Mouse (Mus musculus) ES-Bruce4 (cell line): ENCODE data around the gene Sall4. TPM values are rescaled to one million over a fixed set of nuclear protein-coding genes. Genes with fewer than 3 reads are reported as not detected.

Experiments used
- H3K27ac ChIP-seq: 2 replicates; pipeline ENCODE4 v1.5.1; 2012; ENCODE audit warnings: low read length, inconsistent platforms; ENCODE audit not compliant: insufficient read depth
- H3K27me3 ChIP-seq: 2 replicates; pipeline ENCODE4 v1.6.1; 2012; ENCODE audit warnings: mild to moderate bottlenecking, low read length, inconsistent platforms; ENCODE audit not compliant: control insufficient read depth, poor library complexity, insufficient read depth, severe bottlenecking
- H3K36me3 ChIP-seq: 2 replicates; pipeline ENCODE4 v1.6.1; 2012; ENCODE audit warnings: inconsistent platforms, mild to moderate bottlenecking, low read length, moderate library complexity; ENCODE audit not compliant: control insufficient read depth, poor library complexity, insufficient read depth, severe bottlenecking
- H3K4me1 ChIP-seq: one replicate; pipeline ENCODE4 v1.8.1; 2011; ENCODE audit warnings: low read length; ENCODE audit not compliant: control insufficient read depth, insufficient read depth
- H3K4me3 ChIP-seq: 2 replicates; pipeline ENCODE4 v1.5.1; 2011; ENCODE audit warnings: low read depth, mild to moderate bottlenecking, low read length
- H3K9ac ChIP-seq: 2 replicates; pipeline ENCODE4 v1.6.1; 2012; ENCODE audit warnings: low read depth, mild to moderate bottlenecking, inconsistent platforms; ENCODE audit not compliant: poor library complexity, severe bottlenecking
- H3K9me3 ChIP-seq: replicated peaks from 2 replicates; pipeline ENCODE4 v1.6.1; 2012; ENCODE audit warnings: mild to moderate bottlenecking, low read length, inconsistent platforms; ENCODE audit not compliant: control insufficient read depth, poor library complexity, insufficient read depth, severe bottlenecking
- CTCF ChIP-seq: IDR thresholded peaks from one replicate; pipeline ENCODE4 v1.8.1; 2011; ENCODE audit warnings: low read depth, low read length
- EP300 ChIP-seq: IDR thresholded peaks from 2 replicates; pipeline ENCODE4 v1.6.1; 2011; ENCODE audit warnings: low read depth, low read length; ENCODE audit not compliant: insufficient read depth
- POLR2A ChIP-seq: IDR thresholded peaks from one replicate; pipeline ENCODE4 v1.8.1; 2011; ENCODE audit warnings: low read length; ENCODE audit not compliant: insufficient read depth
- polyA plus RNA-seq: library from polyadenylated mRNA; stranded (reverse); fragments of >200 nt; gene quantifications from 2 replicates; pipeline ENCODE4 v1.2.4, GENCODE M21; 2011; ENCODE audit warnings: low read depth; ENCODE audit not compliant: missing spikeins, insufficient read depth, insufficient read length

The Sall4 gene
- polyA plus RNA-seq, 1 experiment = 245 TPM

DNA sequence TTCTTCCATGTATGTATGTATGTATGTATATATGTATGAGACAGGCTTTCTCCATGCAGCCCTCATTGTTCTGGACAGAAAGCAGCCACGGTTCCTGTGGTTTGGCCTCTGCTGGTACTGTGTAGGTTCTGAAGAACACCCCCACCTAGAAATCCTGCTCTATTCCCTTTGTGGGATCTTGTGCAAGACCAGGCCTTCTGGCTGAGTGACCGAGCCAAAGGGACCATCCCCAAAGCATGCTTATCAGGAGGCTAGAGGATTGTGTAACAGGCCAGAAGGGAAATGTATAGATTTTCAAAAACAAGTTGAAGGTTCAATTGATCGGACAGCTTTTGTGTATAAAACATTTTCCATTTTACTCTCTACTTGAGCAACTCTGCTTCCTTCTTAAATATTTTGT, 8.5 kb upstream of the Sall4 start:
- H3K4me1 ChIP-seq = peaks cover 3% of the 10 kb centered on the region
- TF ChIP-seq EP300 = no peak
- no peak for TF ChIP-seq CTCF
- TF ChIP-seq POLR2A = no peak
- peak overlapping the region; percentile 51 for H3K27ac ChIP-seq
- no peak overlapping the region for H3K4me3 ChIP-seq
- no peaks in the 10 kb centered on the region for H3K9me3 ChIP-seq
- no peaks in the 10 kb centered on the region for H3K36me3 ChIP-seq
- no peaks in the 10 kb centered on the region for H3K27me3 ChIP-seq
- no peak overlapping the region for H3K9ac ChIP-seq

DNA sequence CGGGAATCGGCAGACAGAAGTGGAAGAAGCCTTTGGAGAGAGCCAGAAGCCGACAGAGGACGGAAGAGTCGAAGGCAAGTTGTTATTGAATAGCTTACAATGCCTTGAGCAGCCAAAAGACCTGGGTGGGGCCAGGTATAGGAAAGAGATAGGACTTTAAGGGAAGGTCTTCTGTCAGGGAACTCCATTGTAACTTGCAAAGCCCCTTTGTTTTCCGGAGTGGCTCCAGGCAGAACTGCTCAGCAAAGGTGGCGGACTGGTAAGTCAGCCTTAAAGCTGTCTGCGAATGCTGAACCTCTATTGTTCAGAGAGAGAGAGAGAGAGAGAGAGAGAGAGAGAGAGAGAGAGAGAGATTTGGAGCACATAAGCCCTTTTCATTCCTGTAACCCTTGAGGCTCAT, 1.5 kb upstream of the Sall4 start:
- TF ChIP-seq EP300 (peak; percentile 89), POLR2A (no peak), CTCF (no peak)
- Histone ChIP-seq H3K36me3 (no peaks in the 10 kb centered on the region), H3K27ac (peak overlapping the region; percentile 97), H3K4me1 (peaks cover 8% of the 10 kb centered on the region), H3K4me3 (peak overlapping the region; percentile 29), H3K27me3 (no peaks in the 10 kb centered on the region), H3K9me3 (no peaks in the 10 kb centered on the region), H3K9ac (0 out of 2 replicates have a peak overlapping the region, but pooled peaks have one; percentile 11)

DNA sequence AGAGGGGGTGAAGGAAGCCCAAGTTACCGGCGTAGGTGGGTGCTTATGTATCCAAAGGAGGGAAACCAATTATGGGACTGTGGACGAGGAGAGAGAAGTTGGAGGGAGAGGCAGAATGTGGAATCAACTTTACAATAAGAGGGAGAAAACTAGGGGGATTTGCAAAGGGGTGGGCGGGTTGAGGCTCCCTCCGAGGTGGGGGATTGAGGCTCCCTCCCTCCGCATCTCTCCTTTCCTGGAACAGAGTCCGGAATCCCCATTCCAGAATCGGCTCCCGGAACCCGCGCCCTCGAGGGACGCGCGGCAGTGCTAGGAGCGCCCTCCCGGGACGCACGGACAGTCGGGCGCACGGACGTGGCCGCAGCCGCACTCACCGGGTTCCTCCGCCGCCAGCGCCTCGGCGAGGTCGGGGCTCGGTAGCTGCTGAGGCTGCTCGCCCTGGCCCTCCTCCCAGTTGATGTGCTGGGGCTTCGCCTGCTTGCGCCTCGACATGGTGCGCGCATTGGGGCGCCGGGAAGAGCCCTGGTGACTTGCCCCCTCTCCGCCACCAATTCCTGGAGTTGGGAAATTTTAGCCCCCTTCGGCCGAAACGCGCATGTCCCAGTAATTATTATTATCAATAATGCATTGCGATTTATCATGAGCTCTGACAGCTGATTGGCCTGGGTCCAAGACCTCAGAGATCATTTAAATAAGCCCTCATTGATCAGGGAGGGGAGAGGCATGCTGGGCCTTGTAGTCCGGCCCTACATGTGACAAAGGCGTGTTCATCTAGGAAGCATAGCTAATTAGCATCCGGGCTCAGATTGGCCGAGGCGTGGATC, 993 bp downstream of the Sall4 start:
- Histone ChIP-seq H3K27ac (peak overlapping the region; percentile 95), H3K36me3 (0 out of 2 replicates have a peak, but pooled peaks cover 2% of the 10 kb centered on the region), H3K9me3 (no peaks in the 10 kb centered on the region), H3K4me1 (peaks cover 6% of the 10 kb centered on the region), H3K9ac (peak overlapping the region; percentile 99), H3K27me3 (no peaks in the 10 kb centered on the region), H3K4me3 (peak overlapping the region; percentile 90)
- TF ChIP-seq CTCF (no peak), EP300 (no peak), POLR2A (no peak)

DNA sequence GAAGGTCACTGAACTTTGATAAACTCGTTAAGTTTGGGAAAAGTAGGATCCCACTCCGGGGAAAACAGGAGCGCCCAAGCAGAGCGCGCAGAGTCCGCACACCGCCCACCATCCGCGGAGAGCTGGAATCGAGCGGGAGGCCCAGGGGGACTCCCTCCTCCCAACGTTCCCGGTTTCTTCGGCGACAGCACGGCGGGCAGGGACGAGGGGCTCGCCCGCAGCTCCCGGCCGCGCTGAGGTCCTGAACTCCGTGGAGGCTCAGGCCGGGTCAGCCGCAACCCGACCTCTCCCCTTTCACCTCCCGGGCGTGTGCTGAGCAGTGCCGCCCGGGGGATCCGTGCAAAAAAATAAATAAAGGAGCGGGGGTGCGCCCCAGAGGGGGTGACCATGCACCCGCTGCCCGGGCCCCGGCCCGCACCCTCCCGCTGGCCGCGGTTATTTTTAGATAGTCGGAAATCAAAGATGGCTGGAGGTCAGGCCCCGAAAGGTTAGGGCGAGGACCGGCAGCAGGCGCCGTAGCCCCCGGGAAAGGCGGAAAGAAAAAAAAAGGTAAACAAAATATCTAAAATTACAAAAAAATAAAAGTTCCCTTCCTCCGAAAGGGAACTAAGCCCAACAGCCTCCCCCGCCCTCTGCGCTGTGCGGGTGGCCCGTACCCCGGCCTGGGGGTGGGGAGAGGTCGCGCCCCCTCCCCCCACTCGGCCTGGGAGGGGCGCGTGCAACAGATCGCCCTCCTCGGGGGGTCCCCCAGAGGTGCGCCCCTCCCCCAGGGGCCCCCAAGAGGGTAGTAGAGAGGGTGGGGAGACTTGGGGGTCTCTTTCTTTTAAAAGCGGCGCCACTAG, 1.8 kb downstream of the Sall4 start:
- Histone ChIP-seq H3K27me3 (no peaks in the 10 kb centered on the region), H3K9ac (peak overlapping the region; percentile 99), H3K9me3 (no peaks in the 10 kb centered on the region), H3K27ac (peak overlapping the region; percentile 95), H3K4me1 (peaks cover 6% of the 10 kb centered on the region), H3K36me3 (0 out of 2 replicates have a peak, but pooled peaks cover 2% of the 10 kb centered on the region), H3K4me3 (peak overlapping the region; percentile 90)
- TF ChIP-seq POLR2A (no peak), CTCF (no peak), EP300 (peak; percentile 80)

DNA sequence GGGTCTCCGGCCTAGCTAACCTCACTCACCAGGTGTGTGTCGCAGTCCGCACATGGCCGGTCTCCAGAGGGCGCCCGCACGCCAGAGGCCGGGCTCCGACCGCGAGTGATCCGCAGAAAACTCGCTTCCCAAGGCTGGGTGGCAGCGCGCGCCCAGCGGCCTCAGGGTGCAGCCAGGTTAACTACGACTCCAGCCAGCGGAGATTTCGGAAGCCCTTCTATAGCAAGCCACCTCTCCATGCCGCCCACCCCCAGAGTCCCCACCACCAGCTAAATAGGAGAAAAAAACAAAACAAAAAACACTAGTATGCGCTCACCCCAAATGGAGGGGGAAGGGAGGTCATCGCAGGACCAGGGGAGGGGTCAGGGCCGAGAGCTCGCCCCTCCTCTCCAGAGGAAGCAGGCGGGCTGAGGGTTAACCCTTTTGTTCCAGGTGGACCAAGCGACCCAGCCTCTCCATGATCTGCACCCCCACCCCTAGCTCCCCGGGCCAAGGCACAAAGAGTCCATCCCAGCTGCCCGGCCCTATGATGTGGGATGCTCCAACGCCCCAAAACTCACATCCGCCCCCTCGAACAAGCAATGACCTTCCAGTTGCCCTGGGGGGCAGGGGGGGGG, 2.6 kb downstream of the Sall4 start:
- H3K36me3 ChIP-seq = 0 out of 2 replicates have a peak, but pooled peaks cover 2% of the 10 kb centered on the region
- TF ChIP-seq POLR2A = peak; percentile 5
- peak; percentile 67 for TF ChIP-seq EP300
- peak; percentile 57 for TF ChIP-seq CTCF
- peak overlapping the region; percentile 95 for H3K27ac ChIP-seq
- peaks cover 6% of the 10 kb centered on the region for H3K4me1 ChIP-seq
- H3K9ac ChIP-seq = peak overlapping the region; percentile 99
- no peaks in the 10 kb centered on the region for H3K9me3 ChIP-seq
- H3K4me3 ChIP-seq = peak overlapping the region; percentile 90
- H3K27me3 ChIP-seq = no peaks in the 10 kb centered on the region
